Mouse (Mus musculus) MEL (cell line): ENCODE measurements around the gene Ubp1. TPM values are rescaled to one million over a fixed set of nuclear protein-coding genes. Genes with fewer than 3 reads are reported as not detected.
A peak's percentile ranks its signal among the peaks of the same experiment; 100 is the strongest.

Experiments used
- DNase-seq: peaks from one replicate; pipeline ENCODE4 v3.0.0; 2011; ENCODE audit warnings: low read depth, low spot score
- H3K27ac ChIP-seq: 2 replicates; pipeline ENCODE4 v1.5.1; 2012; ENCODE audit warnings: low read depth, mild to moderate bottlenecking, control low read depth, low read length, moderate library complexity; ENCODE audit not compliant: control insufficient read depth
- H3K27me3 ChIP-seq, 2 experiments: fragments of 150-350 bp in 1 of 2; sonication (generic) in 1 of 2; 2 replicates each; pipeline ENCODE4 v1.6.1; 2012; ENCODE audit warnings: low read length in 2 of 2, mild to moderate bottlenecking in 2 of 2, improper control_type of control experiment in 1 of 2, moderate library complexity in 1 of 2; ENCODE audit not compliant: insufficient read depth in 2 of 2, control insufficient read depth in 1 of 2
- H3K36me3 ChIP-seq, 2 experiments: 2 replicates each; pipeline ENCODE4 v1.6.1; 2012 to 2014; ENCODE audit warnings: low read length in 2 of 2, improper control_type of control experiment in 1 of 2, inconsistent platforms in 1 of 2, mild to moderate bottlenecking in 1 of 2; ENCODE audit not compliant: insufficient read depth in 2 of 2, control insufficient read depth in 1 of 2
- H3K4me1 ChIP-seq, 2 experiments: fragments of 150-350 bp in 1 of 2; sonication (generic) in 1 of 2; 2 replicates each; pipeline ENCODE4 v1.6.1; 2012; ENCODE audit warnings: low read length in 2 of 2, improper control_type of control experiment in 1 of 2, mild to moderate bottlenecking in 1 of 2; ENCODE audit not compliant: insufficient read depth in 2 of 2, control insufficient read depth in 1 of 2
- H3K4me3 ChIP-seq, 2 experiments: fragments of 150-350 bp in 1 of 2; sonication (generic) in 1 of 2; 2 replicates each; pipeline ENCODE4 v1.5.1; 2012; ENCODE audit warnings: low read depth in 2 of 2, low read length in 2 of 2, mild to moderate bottlenecking in 2 of 2, moderate library complexity in 2 of 2, control low read depth in 1 of 2, improper control_type of control experiment in 1 of 2; ENCODE audit not compliant: control insufficient read depth in 1 of 2, insufficient read depth in 1 of 2
- H3K79me2 ChIP-seq: 2 replicates; pipeline ENCODE4 v1.6.1; 2012; ENCODE audit warnings: mild to moderate bottlenecking, low read length, moderate library complexity; ENCODE audit not compliant: control insufficient read depth, poor library complexity, insufficient read depth
- H3K9ac ChIP-seq: 2 replicates; pipeline ENCODE4 v1.6.1; 2012; ENCODE audit warnings: low read depth, mild to moderate bottlenecking, control low read depth, low read length, moderate library complexity; ENCODE audit not compliant: control insufficient read depth, poor library complexity, severe bottlenecking
- H3K9me3 ChIP-seq: fragments of 150-350 bp; sonication (generic); replicated peaks from 2 replicates; pipeline ENCODE4 v1.6.1; 2012; ENCODE audit warnings: mild to moderate bottlenecking, low read length, improper control_type of control experiment, moderate library complexity; ENCODE audit not compliant: insufficient read depth
- CTCF ChIP-seq, 3 experiments: IDR thresholded peaks in 2 of 3; conservative IDR thresholded peaks in 1 of 3; 2 replicates each; pipeline ENCODE4 v1.5.1; 2011 to 2012; ENCODE audit warnings: low read length in 3 of 3, low read depth in 2 of 3, mild to moderate bottlenecking in 2 of 3, improper control_type of control experiment in 1 of 3, inconsistent platforms in 1 of 3, mixed read lengths in 1 of 3, moderate library complexity in 1 of 3; ENCODE audit not compliant: control insufficient read depth in 1 of 3, insufficient read depth in 1 of 3, poor library complexity in 1 of 3, severe bottlenecking in 1 of 3
- ELF1 ChIP-seq: IDR thresholded peaks from 2 replicates; pipeline ENCODE4 v1.6.1; 2014; ENCODE audit warnings: low read depth, mild to moderate bottlenecking, inconsistent platforms, low read length, improper control_type of control experiment, moderate library complexity
- EP300 ChIP-seq, 2 experiments: IDR thresholded peaks; 2 replicates each; pipeline ENCODE4 v1.6.1; 2011; ENCODE audit warnings: improper control_type of control experiment in 2 of 2, low read length in 2 of 2, low read depth in 1 of 2, mild to moderate bottlenecking in 1 of 2
- ETS1 ChIP-seq: IDR thresholded peaks from 2 replicates; pipeline ENCODE4 v1.6.1; 2012; ENCODE audit warnings: low read depth, mild to moderate bottlenecking, inconsistent platforms, low read length, improper control_type of control experiment, moderate library complexity
- GATA1 ChIP-seq: IDR thresholded peaks from 2 replicates; pipeline ENCODE4 v1.6.1; 2011; ENCODE audit warnings: low read depth, low read length, improper control_type of control experiment
- KAT2A ChIP-seq: conservative IDR thresholded peaks from 2 replicates; pipeline ENCODE4 v1.6.1; 2012; ENCODE audit warnings: low read depth, low read length, improper control_type of control experiment, inconsistent platforms
- MAFK ChIP-seq: IDR thresholded peaks from 2 replicates; pipeline ENCODE4 v1.6.1; 2011; ENCODE audit warnings: low read depth, mild to moderate bottlenecking, low read length, improper control_type of control experiment, borderline replicate concordance
- MAX ChIP-seq: IDR thresholded peaks from 2 replicates; pipeline ENCODE4 v1.6.1; 2011; ENCODE audit warnings: low read length, improper control_type of control experiment
- MEF2A ChIP-seq: IDR thresholded peaks from 2 replicates; pipeline ENCODE4 v1.6.1; 2014; ENCODE audit warnings: low read depth, mild to moderate bottlenecking, inconsistent platforms, low read length, improper control_type of control experiment; ENCODE audit not compliant: poor library complexity, insufficient replicate concordance, severe bottlenecking; ENCODE audit errors: extremely low read depth
- MYB ChIP-seq: IDR thresholded peaks from 2 replicates; pipeline ENCODE4 v1.6.1; 2011; ENCODE audit warnings: mild to moderate bottlenecking, low read depth, low read length, improper control_type of control experiment
- NELFE ChIP-seq: IDR thresholded peaks from 2 replicates; pipeline ENCODE4 v1.6.1; 2011; ENCODE audit warnings: low read depth, low read length, improper control_type of control experiment
- NRF1 ChIP-seq: IDR thresholded peaks from 2 replicates; pipeline ENCODE4 v1.6.1; 2014; ENCODE audit warnings: low read depth, mild to moderate bottlenecking, inconsistent platforms, low read length, improper control_type of control experiment, moderate library complexity; ENCODE audit not compliant: poor library complexity, insufficient read depth, severe bottlenecking
- POLR2A ChIP-seq, 2 experiments: IDR thresholded peaks; 2 replicates each; pipeline ENCODE4 v1.6.1; 2011 to 2012; ENCODE audit warnings: low read length in 2 of 2, mild to moderate bottlenecking in 2 of 2, control low read depth in 1 of 2, improper control_type of control experiment in 1 of 2, low read depth in 1 of 2, moderate library complexity in 1 of 2; ENCODE audit not compliant: control insufficient read depth in 1 of 2, insufficient read depth in 1 of 2, poor library complexity in 1 of 2
- POLR2AphosphoS2 ChIP-seq: IDR thresholded peaks from 2 replicates; pipeline ENCODE4 v1.6.1; 2011; ENCODE audit warnings: low read length, improper control_type of control experiment
- RCOR1 ChIP-seq: IDR thresholded peaks from 2 replicates; pipeline ENCODE4 v1.6.1; 2012; ENCODE audit warnings: low read depth, mild to moderate bottlenecking, inconsistent platforms, low read length, improper control_type of control experiment
- SIN3A ChIP-seq: IDR thresholded peaks from 2 replicates; pipeline ENCODE4 v1.6.1; 2012; ENCODE audit warnings: low read length, improper control_type of control experiment, inconsistent platforms
- TCF12 ChIP-seq: IDR thresholded peaks from 2 replicates; pipeline ENCODE4 v1.6.1; 2014; ENCODE audit warnings: low read depth, mild to moderate bottlenecking, inconsistent platforms, low read length, improper control_type of control experiment, moderate library complexity
- USF1 ChIP-seq: IDR thresholded peaks from 2 replicates; pipeline ENCODE4 v1.6.1; 2014; ENCODE audit warnings: low read depth, mild to moderate bottlenecking, inconsistent platforms, low read length, improper control_type of control experiment, moderate library complexity
- ZC3H11A ChIP-seq: IDR thresholded peaks from 2 replicates; pipeline ENCODE4 v1.6.1; 2012; ENCODE audit warnings: low read depth, mild to moderate bottlenecking, inconsistent platforms, low read length, improper control_type of control experiment
- ZNF384 ChIP-seq: IDR thresholded peaks from 2 replicates; pipeline ENCODE4 v1.6.1; 2012; ENCODE audit warnings: low read depth, mild to moderate bottlenecking, inconsistent platforms, low read length, improper control_type of control experiment
- polyA plus RNA-seq, 2 experiments: library from polyadenylated mRNA; stranded (reverse) in 1 of 2; unstranded in 1 of 2; fragments of >175 nt in 1 of 2; fragments of >200 nt in 1 of 2; gene quantifications; 2 replicates each; pipeline versions ENCODE4 v1.2.1 to v1.2.4; 2012; ENCODE audit warnings: low replicate concordance in 2 of 2, low read depth in 1 of 2; ENCODE audit not compliant: insufficient read length in 2 of 2, insufficient read depth in 1 of 2, missing spikeins in 1 of 2
- total RNA-seq: library from RNA; depleted of rRNA; stranded (reverse); fragments of 300-350 nt; gene quantifications from 2 replicates; pipeline ENCODE4 v1.2.3, GENCODE M21; 2012

Ubp1 gene
- total and polyA plus RNA-seq, 3 experiments: 46.4 to 95.5 (median 60.8) TPM

DNA sequence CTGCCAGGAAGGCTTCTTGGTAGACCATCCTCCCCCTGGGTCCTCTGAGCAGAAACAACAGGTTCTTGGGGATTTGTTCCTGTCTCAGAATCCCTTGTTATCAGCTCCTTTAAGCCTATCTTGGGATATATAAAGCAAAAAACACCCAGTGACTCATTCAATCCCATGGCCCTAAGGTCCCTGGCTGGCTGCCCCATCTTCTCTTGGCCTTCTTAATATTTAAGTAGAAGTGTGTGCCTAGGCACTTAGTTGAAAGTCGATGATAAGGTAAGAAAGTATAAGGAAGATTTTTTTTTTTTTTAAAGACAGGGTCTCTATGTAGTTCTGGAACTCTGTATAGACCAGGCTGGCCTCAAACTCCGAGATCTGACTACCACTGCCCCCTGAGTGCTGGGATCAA, 51.7 kb downstream of the Ubp1 start:
- H3K27me3 ChIP-seq: no peaks in the 10 kb centered on the region
- H3K27ac ChIP-seq: no peak overlapping the region
- H3K36me3 ChIP-seq: no peaks in the 10 kb centered on the region
- no peaks in the 10 kb centered on the region for H3K9me3 ChIP-seq
- peaks cover 4 to 9% of the 10 kb centered on the region in 2 experiments; a peak in 3 of 4 replicates for H3K4me1 ChIP-seq
- H3K9ac ChIP-seq: no peak overlapping the region
- TF ChIP-seq GATA1: no peak
- TF ChIP-seq ZNF384: 0 out of 2 replicates have a peak, but pooled peaks have one; percentile 8
- TF ChIP-seq NRF1: no peak
- TF ChIP-seq MYB: no peak
- TF ChIP-seq TCF12: no peak
- TF ChIP-seq CTCF (IDR thresholded peaks at IDR 0.05 in 2 of 3, conservative IDR thresholded peaks at IDR 0.05 in 1 of 3; ENCODE audit: control insufficient read depth in 1 of 3, insufficient read depth in 1 of 3, low read depth in 2 of 3, low read length in 3 of 3, poor library complexity in 1 of 3, severe bottlenecking in 1 of 3): no peak
- no peak for TF ChIP-seq ELF1
- TF ChIP-seq ZC3H11A: no peak
- no peaks in the 10 kb centered on the region for H3K79me2 ChIP-seq
- DNase-seq: no peak
- no peak overlapping the region for H3K4me3 ChIP-seq

DNA sequence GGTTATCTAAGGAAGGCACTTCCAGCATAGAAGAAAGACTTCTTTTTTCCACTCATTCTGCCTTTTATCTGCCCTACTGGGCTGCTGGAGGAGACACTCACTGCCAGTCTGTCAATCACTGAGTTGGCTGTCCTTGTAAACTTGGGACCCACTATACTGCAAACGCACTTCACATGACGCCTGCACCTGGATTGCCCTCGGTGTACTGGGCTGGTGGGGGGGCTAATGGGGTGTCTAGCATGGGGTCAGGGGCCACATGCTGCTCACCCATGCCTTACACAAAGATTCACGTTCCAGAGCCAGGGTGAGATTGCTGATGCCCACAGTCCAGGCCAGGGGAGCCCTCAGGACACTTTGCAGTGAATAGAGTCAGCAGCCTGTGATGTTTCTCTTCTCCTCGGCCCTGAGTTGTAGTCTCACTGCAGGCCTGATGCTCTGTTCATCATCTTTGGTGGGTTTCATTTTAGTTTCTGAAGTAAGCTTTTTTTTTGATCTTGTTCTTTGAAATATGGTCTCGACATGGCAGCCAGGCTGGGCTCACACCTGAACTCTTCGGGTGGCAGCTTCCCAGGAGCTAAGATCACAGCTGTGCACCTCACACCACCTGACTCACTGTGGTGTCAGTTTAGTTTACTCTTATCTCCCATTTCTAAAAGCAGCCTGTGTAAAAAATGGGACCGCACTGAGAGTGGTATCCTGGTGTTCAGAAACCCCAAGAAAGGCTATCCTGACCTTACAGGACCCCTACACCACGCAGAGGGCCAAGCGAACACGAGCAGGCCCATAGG, 52.3 kb downstream of the Ubp1 start:
- Histone ChIP-seq H3K9me3 (no peaks in the 10 kb centered on the region), H3K27me3 (no peaks in the 10 kb centered on the region), H3K4me1 (peaks cover 4 to 9% of the 10 kb centered on the region in 2 experiments; a peak in 3 of 4 replicates), H3K36me3 (no peaks in the 10 kb centered on the region), H3K4me3 (no peak overlapping the region), H3K27ac (no peak overlapping the region), H3K79me2 (no peaks in the 10 kb centered on the region), H3K9ac (no peak overlapping the region)
- TF ChIP-seq POLR2A (IDR thresholded peaks at IDR 0.05; ENCODE audit: control insufficient read depth in 1 of 2, insufficient read depth in 1 of 2, low read depth in 1 of 2, low read length in 2 of 2, poor library complexity in 1 of 2) (no peak), KAT2A (no peak), MAFK (no peak), NELFE (no peak), ZNF384 (0 out of 2 replicates have a peak, but pooled peaks have one; percentile 1), SIN3A (no peak), ETS1 (peak; percentile 66), RCOR1 (no peak), TCF12 (peak; percentile 49; the same call in 1 of the 2 replicates), USF1 (0 out of 2 replicates have a peak, but pooled peaks have one; percentile 27), POLR2AphosphoS2 (no peak), EP300 (IDR thresholded peaks at IDR 0.05; ENCODE audit: low read depth in 1 of 2, low read length in 2 of 2) (no peak; a peak in 1 of 4 replicates), MAX (no peak), MEF2A (no peak)
- no peak for DNase-seq
